In genomic region chr9:105389289-105389688, GRCm38 (mm10) we compare ENCODE assay signal across 10 mouse cellular contexts. TPM values are rescaled to one million over a fixed set of nuclear protein-coding genes. Genes with fewer than 3 reads are reported as not detected.
DNase-seq lines count a peak whose midpoint lies in the region; ATAC-seq and TF ChIP-seq lines count a peak whose summit lies in the region.
"Had no signal": no experiment of that assay in that cellular context is flagged by ENCODE, and none has a peak within 500 bp of the region (broad histone marks: within the 10 kb centered on the region; RNA-seq: fewer than 3 reads in every experiment).

No protein-coding gene starts in this region.

- no peaks in the 10 kb centered on the region for H3K79me2 ChIP-seq in CH12.LX (replicated peaks; ENCODE audit: control insufficient read depth, extremely low read depth, insufficient read depth, poor library complexity, severe bottlenecking)

- H3K36me3 ChIP-seq in CH12.LX (replicated peaks in 1 of 2; ENCODE audit: control insufficient read depth in 1 of 2, insufficient read depth in 1 of 2, low read length in 1 of 2): no peaks in the 10 kb centered on the region
- H3K36me3 ChIP-seq in forebrain, postnatal 0 days (ENCODE audit: insufficient read depth): no peaks in the 10 kb centered on the region
- H3K36me3 ChIP-seq in lung, embryonic 14.5 days (ENCODE audit: insufficient read depth): no peaks in the 10 kb centered on the region
- H3K36me3 ChIP-seq: heart, embryonic 15.5 days had no signal

- TF ChIP-seq POLR2A in CH12.LX (IDR thresholded peaks at IDR 0.05; ENCODE audit: low read depth, low read length): no peak

- H3K4me1 ChIP-seq in CH12.LX (ENCODE audit: control insufficient read depth in 1 of 2, insufficient read depth in 2 of 2): peaks cover 27 to 47% of the 10 kb centered on the region in 2 experiments
- H3K4me1 ChIP-seq in forebrain, postnatal 0 days (ENCODE audit: insufficient read depth): no peaks in the 10 kb centered on the region
- H3K4me1 ChIP-seq in lung, embryonic 14.5 days (ENCODE audit: insufficient read depth): no peaks in the 10 kb centered on the region
- H3K4me1 ChIP-seq: heart, embryonic 15.5 days had no signal

- no peaks in the 10 kb centered on the region for H3K27me3 ChIP-seq in CH12.LX (replicated peaks)
- no peaks in the 10 kb centered on the region for H3K27me3 ChIP-seq in forebrain, postnatal 0 days (ENCODE audit: insufficient read depth, low read length)
- no peaks in the 10 kb centered on the region for H3K27me3 ChIP-seq in lung, embryonic 14.5 days (ENCODE audit: insufficient read depth, low read length)

- no peaks in the 10 kb centered on the region for H3K9me3 ChIP-seq in CH12.LX (replicated peaks; ENCODE audit: low read length)
- no peaks in the 10 kb centered on the region for H3K9me3 ChIP-seq in forebrain, postnatal 0 days (ENCODE audit: low read length)
- H3K9me3 ChIP-seq in lung, embryonic 14.5 days (ENCODE audit: low read depth, low read length): no peaks in the 10 kb centered on the region
- H3K9me3 ChIP-seq: heart, embryonic 15.5 days had no signal

- in situ Hi-C loops in CH12.LX (cut with MboI; ENCODE audit: low pct_ligation_motif_present, low pct_unique_long_range_greater_than_20kb, low sequenced_read_pairs): loop anchor here (25.0 kb wide), 2 partner anchors 252 to 327 kb away; partner anchors contain the start of genes 1700080E11Rik, Mrpl3 and Nudt16

- TF ChIP-seq EP300 in CH12.LX (IDR thresholded peaks at IDR 0.05; ENCODE audit: low read length): 0 out of 2 replicates have a peak, but pooled peaks have one; percentile 14

- no peak overlapping the region for H3K4me3 ChIP-seq in CH12.LX (replicated peaks in 1 of 3; ENCODE audit: low read depth in 2 of 3, low read length in 2 of 3, poor library complexity in 1 of 3)
- H3K4me3 ChIP-seq in forebrain, postnatal 0 days (ENCODE audit: low read depth, low read length): no peak overlapping the region
- no peak overlapping the region for H3K4me3 ChIP-seq in lung, embryonic 14.5 days (ENCODE audit: low read depth, low read length)
- H3K4me3 ChIP-seq: heart, embryonic 15.5 days had no signal

- DNase-seq in 416B (ENCODE audit: low read depth) (peak; percentile 55), CH12.LX (ENCODE audit: extremely low read depth) (peak; percentile 66)
- DNase-seq in c-Kit-positive CD71-negative TER-119-negative erythroid progenitor cells, embryonic 14.5 days (ENCODE audit: low read depth): peak; percentile 50
- peak; percentile 86 for DNase-seq in forebrain, postnatal 0 days
- peak; percentile 84 to 88 for DNase-seq in kidney, postnatal 4 days
- DNase-seq in lung, embryonic 14.5 days: peak; percentile 87
- DNase-seq in right cerebral cortex, postnatal 14 days: peak; percentile 84
- DNase-seq in urinary bladder, postnatal 4 days (ENCODE audit: low spot score in 2 of 2): peak; percentile 21 to 82

- H3K9ac ChIP-seq in CH12.LX (ENCODE audit: insufficient read depth, low read depth): no peak overlapping the region
- H3K9ac ChIP-seq in forebrain, postnatal 0 days: no peak overlapping the region
- H3K9ac ChIP-seq in lung, embryonic 14.5 days: no peak overlapping the region
- H3K9ac ChIP-seq: heart, embryonic 15.5 days had no signal

- H3K27ac ChIP-seq in CH12.LX (ENCODE audit: insufficient read depth, low read depth): no peak overlapping the region
- H3K27ac ChIP-seq in forebrain, postnatal 0 days (ENCODE audit: low read depth, low read length): no peak overlapping the region
- H3K27ac ChIP-seq in lung, embryonic 14.5 days (ENCODE audit: low read depth): no peak overlapping the region
- H3K27ac ChIP-seq: heart, embryonic 15.5 days had no signal

- WGBS in forebrain, postnatal 0 days: 14% methylated on average over 4 of the region's 4 CpGs
- 13% methylated on average over 4 of the region's 4 CpGs for WGBS in lung, embryonic 14.5 days

- ATAC-seq in forebrain, postnatal 0 days: peak; percentile 40; the same call in 1 of the 2 replicates
- no peak for ATAC-seq in lung, embryonic 14.5 days (ENCODE audit: insufficient read depth)

- no peak overlapping the region for H3K4me2 ChIP-seq in CH12.LX (ENCODE audit: insufficient read depth, low read depth, poor library complexity, severe bottlenecking)
- H3K4me2 ChIP-seq in forebrain, postnatal 0 days (ENCODE audit: low read depth): no peak overlapping the region
- H3K4me2 ChIP-seq in lung, embryonic 14.5 days: no peak overlapping the region
- H3K4me2 ChIP-seq: heart, embryonic 15.5 days had no signal

- peak; percentile 97 for TF ChIP-seq RAD21 in CH12.LX (IDR thresholded peaks at IDR 0.05; ENCODE audit: low read depth, low read length)

- dilution Hi-C loops in CH12.LX (cut with MboI; ENCODE audit: extremely low pct_ligation_motif_present, extremely low pct_unique_long_range_greater_than_20kb, low sequenced_read_pairs): no loop called here

- TF ChIP-seq CTCF in CH12.LX (conservative IDR thresholded peaks at IDR 0.05 in 1 of 2, IDR thresholded peaks at IDR 0.05 in 1 of 2; ENCODE audit: low read depth in 2 of 2, low read length in 2 of 2): peak; percentile 72 to 89
- peak; percentile 87 for TF ChIP-seq CTCF in forebrain, postnatal 0 days (IDR thresholded peaks at IDR 0.05; ENCODE audit: low read depth)
- peak; percentile 86 for TF ChIP-seq CTCF in lung, embryonic 14.5 days (IDR thresholded peaks at IDR 0.05; ENCODE audit: low read depth)

TF ChIP-seq in CH12.LX, 34 proteins besides CTCF, POLR2A, EP300 and RAD21:
- TF ChIP-seq IRF4 (IDR thresholded peaks at IDR 0.05; ENCODE audit: low read depth, low read length): peak; percentile 41; the same call in 1 of the 2 replicates
- no peak for TF ChIP-seq ZMIZ1 (IDR thresholded peaks at IDR 0.05; ENCODE audit: low read depth, low read length)
- peak; percentile 13; the same call in 1 of the 2 replicates for TF ChIP-seq BHLHE40 (IDR thresholded peaks at IDR 0.05; ENCODE audit: low read depth, low read length)
- peak; percentile 89 for TF ChIP-seq SMC3 (IDR thresholded peaks at IDR 0.05; ENCODE audit: low read depth, low read length)
- TF ChIP-seq UBTF (IDR thresholded peaks at IDR 0.05; ENCODE audit: low read depth, low read length): no peak
- TF ChIP-seq ZC3H11A (IDR thresholded peaks at IDR 0.05; ENCODE audit: low read depth, low read length): peak; percentile 83
- TF ChIP-seq ELF1 (IDR thresholded peaks at IDR 0.05; ENCODE audit: low read depth, low read length): 0 out of 2 replicates have a peak, but pooled peaks have one; percentile 18
- no peak for TF ChIP-seq CHD1 (IDR thresholded peaks at IDR 0.05; ENCODE audit: low read depth, low read length)
- 0 out of 2 replicates have a peak, but pooled peaks have one; percentile 48 for TF ChIP-seq MYC (IDR thresholded peaks at IDR 0.05; ENCODE audit: low read depth, low read length)
- TF ChIP-seq JUND (conservative IDR thresholded peaks at IDR 0.05; ENCODE audit: low read depth, low read length): peak; percentile 63; the same call in 1 of the 2 replicates

RNA-seq across cellular contexts. Expression of gene Aste1, which starts 5.9 kb away (rescaled TPM):
- total RNA-seq in CH12.LX (2012; rRNA removed) (8.9 and 10.2 TPM in 2 replicates), CH12.LX (2014; rRNA removed) (13.4 and 13.8 TPM in 2 replicates)
- polyA plus RNA-seq in CH12.LX (2012; ENCODE audit: insufficient read length, low read depth): 12.4 and 13.9 TPM in 2 replicates
- total RNA-seq in forebrain, postnatal 0 days (2014; rRNA removed): 7.2 and 13.8 TPM in 2 replicates
- 7.7 and 8.8 TPM in 2 replicates for polyA plus RNA-seq in forebrain, postnatal 0 days (2015; fragmentation: Nextera tagmentation; extraction: Ambion mirVana)
- 10.8 and 16.2 TPM in 2 replicates for polyA plus RNA-seq in lung, embryonic 14.5 days (2014; fragmentation: Nextera tagmentation; extraction: Ambion mirVana)

RNA-seq across cellular contexts. Expression of gene Nek11, which starts 6.0 kb away (rescaled TPM):
- total RNA-seq in CH12.LX (2012; rRNA removed) (0.13 and 0.17 TPM in 2 replicates), CH12.LX (2014; rRNA removed) (0.32 TPM in 1 of 2 replicates, not detected in the other)
- 0.29 TPM in 1 of 2 replicates, not detected in the other for polyA plus RNA-seq in CH12.LX (2012; ENCODE audit: insufficient read length, low read depth)
- total RNA-seq in forebrain, postnatal 0 days (2014; rRNA removed): 2.9 and 4.1 TPM in 2 replicates
- polyA plus RNA-seq in forebrain, postnatal 0 days (2015; fragmentation: Nextera tagmentation; extraction: Ambion mirVana): 1.6 and 3.3 TPM in 2 replicates
- 0.08 and 0.31 TPM in 2 replicates for polyA plus RNA-seq in lung, embryonic 14.5 days (2014; fragmentation: Nextera tagmentation; extraction: Ambion mirVana)
- polyA plus RNA-seq: small intestine, adult 2 months had no signal
